Mouse (Mus musculus): ENCODE measurements around the gene Mbd5.
A peak's percentile ranks its signal among the peaks of the same experiment; 100 is the strongest.

Mbd5 gene

GRCm38 (mm10) chr2:49354066-49354465 is 404.8 kb downstream of the Mbd5 start:
- DNase-seq, result no peak

GRCm38 (mm10) chr2:49355867-49356266 is 406.6 kb downstream of the Mbd5 start:
- no peak for DNase-seq

DNA sequence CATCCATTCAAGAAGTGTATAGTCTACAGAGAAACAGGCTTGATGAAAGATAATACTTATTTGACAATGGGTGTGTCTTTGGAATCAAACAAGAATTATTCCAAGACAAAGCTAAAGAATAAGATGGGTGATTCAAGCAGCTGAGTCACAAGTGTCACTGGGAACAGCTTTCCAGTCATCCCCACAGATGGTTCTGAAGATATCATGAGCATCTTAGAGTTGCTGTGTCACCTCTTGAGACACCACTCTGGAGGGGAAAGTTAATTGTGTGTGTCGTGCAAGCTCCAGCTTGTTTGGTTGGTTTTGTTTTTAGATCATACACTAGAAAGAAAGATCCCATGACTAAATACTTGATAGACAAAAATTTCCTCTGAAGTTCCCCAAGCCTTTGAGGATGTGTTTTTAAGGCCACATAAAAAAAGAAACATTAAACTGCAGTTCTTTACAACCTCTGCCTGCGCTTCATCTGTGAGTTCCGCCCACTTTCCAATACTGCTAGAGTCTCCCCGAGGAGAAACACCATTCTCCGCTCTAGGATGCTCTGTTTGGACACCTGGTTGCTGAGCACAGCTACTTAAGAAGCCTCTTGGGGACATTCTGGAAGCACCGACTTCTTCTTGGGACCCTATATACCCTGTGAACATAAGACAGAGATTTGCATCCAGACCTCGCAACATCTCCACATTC is 409.0 kb downstream of the Mbd5 start:
- DNase-seq, result no peak

GRCm38 (mm10) chr2:49358839-49359520 is 409.7 kb downstream of the Mbd5 start:
- DNase-seq, result peak; percentile 32

DNA sequence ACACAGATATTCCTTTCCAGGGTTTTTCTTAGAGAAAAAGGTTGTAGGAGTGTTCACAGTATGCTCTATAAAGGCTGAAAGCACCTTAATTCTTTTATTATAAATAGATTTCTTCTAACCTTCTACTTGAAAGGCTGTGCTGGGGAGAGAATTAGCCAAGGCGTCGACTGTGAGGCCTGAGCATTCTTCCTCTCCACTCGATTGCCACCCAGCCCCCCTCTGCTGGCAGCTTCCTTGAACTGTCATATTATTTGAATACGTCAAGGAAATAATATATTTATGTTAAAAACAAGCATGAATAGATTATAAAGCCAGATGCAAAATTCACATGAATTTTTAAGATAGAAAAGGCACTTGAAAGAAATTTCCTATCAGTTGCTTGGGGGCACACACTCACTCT is 410.4 kb downstream of the Mbd5 start:
- peak; percentile 13 for DNase-seq

DNA sequence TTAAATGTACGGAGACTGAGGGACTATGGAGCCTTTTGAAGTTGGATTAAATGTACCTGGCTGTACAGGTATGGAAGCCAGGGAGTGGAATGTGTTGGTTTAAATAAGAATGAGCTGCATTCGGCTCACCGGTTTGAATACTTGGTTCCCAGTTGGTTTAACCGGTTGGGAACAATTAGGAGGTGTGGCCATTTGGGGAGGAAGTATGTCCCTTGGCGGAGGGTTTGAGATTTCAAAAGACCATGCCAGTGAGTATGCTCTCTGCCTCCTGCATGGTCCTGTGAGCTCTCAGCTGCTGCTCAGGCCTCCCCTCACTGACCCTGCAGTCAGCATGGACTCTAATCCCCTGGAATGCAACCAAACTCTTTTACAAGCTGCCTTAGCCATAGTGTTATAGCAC is 415.2 kb downstream of the Mbd5 start:
- no peak for DNase-seq

DNA sequence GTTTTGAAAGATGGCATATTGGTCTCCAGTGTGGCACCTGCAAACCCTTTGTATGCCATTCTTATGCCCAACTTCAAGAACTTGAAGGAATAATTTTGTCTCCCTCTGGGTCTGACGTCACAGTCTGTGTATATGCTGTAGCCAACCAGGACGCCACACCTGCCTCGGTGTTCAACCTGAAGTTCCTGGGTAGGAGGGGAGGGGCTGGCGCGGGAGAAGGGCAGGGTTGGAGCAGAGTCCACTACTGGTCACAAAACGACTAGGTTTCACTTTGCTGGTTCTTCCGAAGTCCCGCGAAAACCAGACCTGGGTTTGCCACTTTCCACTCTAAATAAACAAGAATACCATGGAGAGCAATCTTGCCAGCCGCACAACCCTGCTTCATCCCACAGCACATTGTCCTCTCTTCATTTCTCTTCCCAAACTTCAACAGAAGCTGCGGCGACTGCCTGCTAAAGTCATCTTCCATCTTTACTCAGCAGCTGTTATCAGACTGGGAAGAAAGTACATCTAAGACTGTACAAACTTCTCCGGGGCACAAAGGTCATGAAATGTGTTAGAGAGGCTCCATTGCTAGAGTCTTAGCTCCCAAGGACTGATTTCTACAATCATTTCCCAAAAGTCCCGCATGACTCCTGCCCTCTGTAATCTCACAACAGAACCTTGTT is 417.7 kb downstream of the Mbd5 start:
- no peak for DNase-seq

DNA sequence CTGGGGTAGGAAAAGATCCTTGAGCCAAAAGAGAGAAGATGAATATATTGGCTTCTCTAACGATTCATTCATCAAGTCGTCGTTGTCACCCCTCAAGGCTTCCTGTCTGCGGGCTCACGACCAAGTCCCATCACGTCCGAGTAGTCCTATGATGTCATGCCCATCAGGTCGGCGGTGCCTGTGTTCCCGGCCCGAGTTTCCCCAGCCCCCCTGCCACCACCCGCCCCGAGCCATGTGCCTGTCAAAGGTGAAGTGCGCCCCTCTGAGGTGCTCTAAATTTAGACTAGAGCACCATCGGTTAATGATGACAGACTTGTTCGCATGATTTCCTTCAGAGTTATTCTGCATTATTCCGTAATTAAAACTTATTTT is 418.2 kb downstream of the Mbd5 start:
- DNase-seq, result no peak

DNA sequence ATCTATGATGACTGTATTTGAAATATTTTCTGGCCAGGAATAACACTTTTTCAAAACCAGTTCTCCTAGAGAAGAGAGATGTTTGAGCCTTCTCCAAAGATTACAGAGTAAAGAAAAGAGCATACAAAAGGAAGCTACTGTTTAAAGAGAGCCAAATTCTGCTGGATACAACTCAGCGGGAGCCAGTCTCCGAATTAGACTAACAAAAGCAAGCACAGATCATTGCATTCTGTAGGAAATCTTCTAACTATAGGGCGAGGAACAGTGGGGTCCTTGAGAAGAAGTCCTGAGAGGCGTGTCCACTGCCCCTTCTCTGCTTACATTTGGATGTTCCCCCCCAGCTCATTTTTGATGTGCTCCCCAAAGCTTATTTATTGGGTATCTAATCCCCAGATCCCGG is 422.3 kb downstream of the Mbd5 start:
- no peak for DNase-seq

- DNase-seq, result no peak
Observed at GRCm38 (mm10) chr2:49372586-49372985, 423.3 kb downstream of the Mbd5 start.

Data from thymus, postnatal 4 days (tissue).